29 mouse cellular contexts compared by ENCODE assay signal in the genomic region with DNA sequence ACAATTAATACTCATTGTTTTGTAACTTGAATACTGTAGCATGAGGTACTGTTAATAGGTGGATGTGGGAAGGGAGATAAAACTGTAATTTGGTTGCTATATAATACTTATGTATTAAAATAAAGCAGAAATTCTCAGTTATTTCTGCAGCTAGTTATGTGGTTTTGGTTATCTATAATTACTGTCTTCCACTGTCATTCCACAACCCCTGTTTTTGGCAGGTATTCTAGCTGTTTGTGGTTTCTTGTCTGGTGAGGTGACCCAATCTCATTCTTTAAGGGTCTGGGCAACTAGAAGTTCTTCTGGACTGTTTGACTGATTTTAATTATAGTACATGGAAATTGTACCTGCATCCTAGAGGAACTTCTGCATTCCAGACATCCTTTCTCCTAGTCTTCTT. TPM values are rescaled to one million over a fixed set of nuclear protein-coding genes. Genes with fewer than 3 reads are reported as not detected.
DNase-seq lines count a peak whose midpoint lies in the region; ATAC-seq and TF ChIP-seq lines count a peak whose summit lies in the region.
"Had no signal": no experiment of that assay in that cellular context is flagged by ENCODE, and none has a peak within 500 bp of the region (broad histone marks: within the 10 kb centered on the region; RNA-seq: fewer than 3 reads in every experiment).

No protein-coding gene starts in this region.

- no peak overlapping the region for H3K4me2 ChIP-seq in midbrain, embryonic 11.5 days
- H3K4me2 ChIP-seq in midbrain, postnatal 0 days (ENCODE audit: low read depth, low read length, poor library complexity, severe bottlenecking), result no peak overlapping the region
- H3K4me2 ChIP-seq: embryonic facial prominence, embryonic 13.5 days; forebrain, embryonic 12.5 days; heart, embryonic 13.5 days; hindbrain, embryonic 15.5 days had no signal

- H3K27ac ChIP-seq in midbrain, embryonic 11.5 days (ENCODE audit: low read depth, low read length), result no peak overlapping the region
- no peak overlapping the region for H3K27ac ChIP-seq in midbrain, postnatal 0 days (ENCODE audit: low read depth, low read length)
- H3K27ac ChIP-seq: embryonic facial prominence, embryonic 10.5 days; embryonic facial prominence, embryonic 13.5 days; forebrain, embryonic 12.5 days; gastrocnemius, adult 2 months; heart, adult 2 months; heart, embryonic 10.5 days; heart, embryonic 13.5 days; hindbrain, embryonic 15.5 days had no signal

- no peaks in the 10 kb centered on the region; the same call in 1 of the 2 replicates for H3K4me1 ChIP-seq in midbrain, embryonic 11.5 days (ENCODE audit: control insufficient read depth, insufficient read depth, low read length)
- H3K4me1 ChIP-seq in midbrain, postnatal 0 days (ENCODE audit: insufficient read depth, low read length), result no peaks in the 10 kb centered on the region
- H3K4me1 ChIP-seq: forebrain, embryonic 12.5 days; heart, embryonic 10.5 days had no signal

- no peaks in the 10 kb centered on the region for H3K27me3 ChIP-seq in midbrain, embryonic 11.5 days (ENCODE audit: control insufficient read depth, insufficient read depth, low read length)
- H3K27me3 ChIP-seq in midbrain, postnatal 0 days (ENCODE audit: insufficient read depth, low read length), result no peaks in the 10 kb centered on the region
- H3K27me3 ChIP-seq: CH12.LX; embryonic facial prominence, embryonic 13.5 days; forebrain, embryonic 12.5 days; heart, embryonic 13.5 days; hindbrain, embryonic 15.5 days; Patski had no signal

- TF ChIP-seq CTCF in midbrain, postnatal 0 days (IDR thresholded peaks at IDR 0.05), result no peak

- peak; percentile 8 for DNase-seq in midbrain, embryonic 11.5 days (ENCODE audit: low spot score, missing footprints)
- DNase-seq in midbrain, postnatal 0 days (ENCODE audit: low spot score), result no peak
- DNase-seq in retina, postnatal 1 day, result no peak
- no peak for DNase-seq in frontal cortex, postnatal 10 days (ENCODE audit: low spot score in 2 of 2)
- DNase-seq: adrenal gland, postnatal 10 days; adrenal gland, postnatal 36 days; B cell, adult 2 months; cerebellum, adult 18-20 months; cerebellum, adult 9-10 months; cerebellum, postnatal 14 days; embryo, embryonic 11 days; gastrocnemius, adult 2 months; gastrocnemius, postnatal 25 days; heart, adult 2 months; heart, postnatal 14 days; heart, postnatal 4 days had no signal

- ATAC-seq in midbrain, embryonic 11.5 days (ENCODE audit: low FRiP score), result no peak
- no peak for ATAC-seq in midbrain, postnatal 0 days (ENCODE audit: low FRiP score)
- 0 out of 2 replicates have a peak, but pooled peaks have one; percentile 25 for ATAC-seq in common myeloid progenitor, adult 5-6 weeks (replicated peaks; ENCODE audit: low read depth, poor library complexity, severe bottlenecking)
- peak; percentile 65 for ATAC-seq in megakaryocyte-erythroid progenitor cell, adult 5-6 weeks (replicated peaks; ENCODE audit: low FRiP score, low TSS enrichment, poor library complexity, severe bottlenecking)
- ATAC-seq: forebrain, embryonic 16.5 days; intestine, postnatal 0 days; Patski had no signal

- peaks cover 5% of the 10 kb centered on the region; the same call in 1 of the 2 replicates for H3K36me3 ChIP-seq in midbrain, embryonic 11.5 days (ENCODE audit: control insufficient read depth, insufficient read depth, low read length)
- H3K36me3 ChIP-seq in midbrain, postnatal 0 days (ENCODE audit: insufficient read depth, low read length), result no peaks in the 10 kb centered on the region

- no peak overlapping the region for H3K9ac ChIP-seq in midbrain, embryonic 11.5 days (ENCODE audit: low read length)
- H3K9ac ChIP-seq in midbrain, postnatal 0 days (replicated peaks; ENCODE audit: low read length, poor library complexity, severe bottlenecking), result no peak overlapping the region
- H3K9ac ChIP-seq: embryonic facial prominence, embryonic 13.5 days; forebrain, embryonic 12.5 days; heart, embryonic 13.5 days; hindbrain, embryonic 15.5 days had no signal

- no peak overlapping the region for H3K4me3 ChIP-seq in midbrain, embryonic 11.5 days (ENCODE audit: low read depth, low read length)
- H3K4me3 ChIP-seq in midbrain, postnatal 0 days (ENCODE audit: low read depth, low read length), result no peak overlapping the region
- H3K4me3 ChIP-seq: embryonic facial prominence, embryonic 10.5 days; embryonic facial prominence, embryonic 13.5 days; erythroblast, embryonic 14.5 days; forebrain, embryonic 12.5 days; gastrocnemius, adult 2 months; heart, adult 2 months; heart, embryonic 10.5 days; heart, embryonic 13.5 days; hindbrain, embryonic 15.5 days had no signal

- no peaks in the 10 kb centered on the region; the same call in 1 of the 2 replicates for H3K9me3 ChIP-seq in midbrain, embryonic 11.5 days (ENCODE audit: control insufficient read depth, low read length)
- no peaks in the 10 kb centered on the region for H3K9me3 ChIP-seq in midbrain, postnatal 0 days (ENCODE audit: low read length)
- H3K9me3 ChIP-seq: embryonic facial prominence, embryonic 13.5 days; heart, embryonic 10.5 days; hindbrain, embryonic 15.5 days had no signal

RNA-seq across cellular contexts. Expression of a gene that starts 17.1 kb away (rescaled TPM):
- 48.9 and 49.3 TPM in 2 replicates for polyA plus RNA-seq in midbrain, embryonic 11.5 days (2014; fragmentation: Nextera tagmentation; extraction: Ambion mirVana)
- total RNA-seq in midbrain, postnatal 0 days (2014; rRNA removed), result 44.1 and 62.6 TPM in 2 replicates
- 17.9 and 18.8 TPM in 2 replicates for polyA plus RNA-seq in midbrain, postnatal 0 days (2015; fragmentation: Nextera tagmentation; extraction: Ambion mirVana)
- 59.5 and 76.9 TPM in 2 replicates for total RNA-seq in common myeloid progenitor, adult 5-6 weeks (2017)
- total RNA-seq in megakaryocyte-erythroid progenitor cell, adult 5-6 weeks (2014; fragmentation: Nextera tagmentation), result 57.2 and 57.4 TPM in 2 replicates
- total RNA-seq in megakaryocyte-erythroid progenitor cell, adult 5-6 weeks (2017), result 30.0 and 36.7 TPM in 2 replicates

RNA-seq across cellular contexts. Expression of a gene that starts 24.7 kb away (rescaled TPM):
- 40.5 and 42.1 TPM in 2 replicates for polyA plus RNA-seq in midbrain, embryonic 11.5 days (2014; fragmentation: Nextera tagmentation; extraction: Ambion mirVana)
- 38.9 and 63.4 TPM in 2 replicates for total RNA-seq in midbrain, postnatal 0 days (2014; rRNA removed)
- 27.9 and 29.1 TPM in 2 replicates for polyA plus RNA-seq in midbrain, postnatal 0 days (2015; fragmentation: Nextera tagmentation; extraction: Ambion mirVana)
- 187 and 223 TPM in 2 replicates for total RNA-seq in common myeloid progenitor, adult 5-6 weeks (2017)
- total RNA-seq in megakaryocyte-erythroid progenitor cell, adult 5-6 weeks (2014; fragmentation: Nextera tagmentation), result 63.6 and 87.5 TPM in 2 replicates
- total RNA-seq in megakaryocyte-erythroid progenitor cell, adult 5-6 weeks (2017), result 108 and 134 TPM in 2 replicates

Comparison
In these comparisons a context has a peak if more than half of its experiments do, and no peak if none do; other contexts are left out.
1. ATAC-seq: peak in common myeloid progenitor, adult 5-6 weeks (single experiment) and megakaryocyte-erythroid progenitor cell, adult 5-6 weeks (single experiment); none in midbrain, embryonic 11.5 days (single experiment) and midbrain, postnatal 0 days (single experiment).